Mouse (Mus musculus): ENCODE measurements around the gene Prl2c3. TPM values are rescaled to one million over a fixed set of nuclear protein-coding genes. Genes with fewer than 3 reads are reported as not detected.
"Not testable (repeated sequence)": the region's sequence is repeated elsewhere in the genome, so short reads cannot be mapped to it uniquely, and the experiment has no call there.

Prl2c3 gene
- polyA plus RNA-seq, 1 experiment from 2014 or later = 0.42 TPM

GRCm38 (mm10) chr13:12769442-12770091 is 30.3 kb downstream of the Prl2c3 start:
- H3K9me3 ChIP-seq; ATAC-seq (ENCODE audit: insufficient number of reproducible peaks, low FRiP score, low TSS enrichment, low read depth); H3K27ac ChIP-seq; H3K4me3 ChIP-seq; H3K4me2 ChIP-seq; H3K36me3 ChIP-seq; H3K9ac ChIP-seq; H3K4me1 ChIP-seq; H3K27me3 ChIP-seq: not testable (repeated sequence)
- 75% methylated on average over 6 of the region's 6 CpGs for WGBS

Other genes with a start within 250 kb of the Prl2c3 start
- gene Ero1lb, start 234.2 kb downstream of the Prl2c3 start, polyA plus RNA-seq (2015; fragmentation: Nextera tagmentation; extraction: Ambion mirVana) = 5.1 and 6.6 TPM in 2 replicates
- not detected in 2 replicates for gene Prl2c2, start 205.3 kb upstream of the Prl2c3 start, polyA plus RNA-seq (2015; fragmentation: Nextera tagmentation; extraction: Ambion mirVana)